Mouse (Mus musculus): ENCODE measurements around the gene Aldh5a1. TPM values are rescaled to one million over a fixed set of nuclear protein-coding genes. Genes with fewer than 3 reads are reported as not detected.

Gene Aldh5a1
- total and polyA plus RNA-seq, 3 experiments, result 9.6 to 28.7 (median 26.7) TPM

DNA sequence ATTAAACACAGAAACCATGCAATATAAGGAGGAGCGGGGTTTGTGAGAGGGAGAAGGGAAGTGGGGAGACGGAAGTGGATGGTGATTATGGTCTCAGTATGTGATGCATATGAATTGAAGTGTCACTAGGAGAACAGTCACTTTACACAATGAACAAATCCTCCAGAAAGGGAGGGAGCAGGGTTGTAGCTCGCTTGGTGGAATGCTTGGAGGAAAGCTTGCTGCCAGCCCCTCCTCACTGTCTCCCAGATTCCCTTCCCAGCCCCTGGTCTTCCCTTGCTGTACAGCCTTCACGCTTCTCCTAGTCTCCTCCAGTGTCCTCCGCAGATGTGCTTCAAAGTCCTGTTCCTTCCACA, 28.4 kb upstream of the Aldh5a1 start:
- TF ChIP-seq EP300 (IDR thresholded peaks at IDR 0.05; ENCODE audit: insufficient read depth, low read depth, low read length) (no peak), POLR2A (IDR thresholded peaks at IDR 0.05; ENCODE audit: insufficient read depth, low read depth, low read length) (no peak), CTCF (IDR thresholded peaks at IDR 0.05) (no peak)
- Histone ChIP-seq H3K4me1 (ENCODE audit: control insufficient read depth, insufficient read depth, low read length) (no peaks in the 10 kb centered on the region), H3K9ac (ENCODE audit: low read depth, low read length) (no peak overlapping the region), H3K27me3 (ENCODE audit: control insufficient read depth, insufficient read depth, low read length) (no peaks in the 10 kb centered on the region), H3K4me3 (0 out of 2 replicates have a peak overlapping the region, but pooled peaks have one; percentile 14), H3K36me3 (ENCODE audit: control insufficient read depth, insufficient read depth, low read length) (no peaks in the 10 kb centered on the region), H3K27ac (no peak overlapping the region), H3K79me2 (replicated peaks; ENCODE audit: control insufficient read depth, insufficient read depth, low read length) (no peaks in the 10 kb centered on the region)
- intact Hi-C loops (cut with DNase I), result no loop called here
- 27% methylated on average over 5 of the region's 5 CpGs for WGBS
- DNase-seq, result no peak

DNA sequence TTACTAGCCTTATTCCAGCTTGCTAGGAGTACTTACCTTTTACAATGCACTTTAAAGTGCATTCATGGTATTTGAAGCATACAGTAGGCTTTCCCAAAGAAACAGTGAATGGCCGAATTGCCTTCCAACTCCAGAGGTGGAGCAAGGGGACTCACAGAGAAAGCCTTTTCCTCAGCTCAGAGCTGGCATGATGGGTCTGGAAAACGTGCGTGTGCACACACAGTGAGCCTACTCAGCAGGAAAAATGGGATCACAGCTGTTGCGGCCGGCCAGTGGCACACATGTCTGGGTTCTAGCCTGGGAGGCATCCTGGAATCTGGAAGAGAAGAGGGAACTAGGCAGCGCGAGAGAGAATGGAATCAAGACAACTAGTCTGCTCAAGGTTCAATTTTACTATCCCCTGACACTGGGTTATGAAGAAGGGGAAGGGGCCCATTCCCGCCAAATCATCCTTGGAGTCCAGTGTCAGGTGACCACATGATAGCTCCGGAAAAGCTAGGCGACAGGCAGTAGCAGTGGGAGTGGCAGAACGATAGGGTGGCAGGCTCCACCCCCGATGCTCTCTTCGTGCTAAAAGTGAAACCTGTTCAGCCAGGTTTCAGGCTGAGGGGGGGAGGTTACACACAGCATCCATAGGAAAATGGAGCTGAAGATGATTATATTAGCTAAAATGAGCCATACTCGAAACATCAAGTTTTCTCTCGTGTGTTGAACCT, 27.8 kb upstream of the Aldh5a1 start:
- DNase-seq, result no peak
- TF ChIP-seq CTCF (IDR thresholded peaks at IDR 0.05) (no peak), POLR2A (IDR thresholded peaks at IDR 0.05; ENCODE audit: insufficient read depth, low read depth, low read length) (no peak), EP300 (IDR thresholded peaks at IDR 0.05; ENCODE audit: insufficient read depth, low read depth, low read length) (no peak)
- intact Hi-C loops (cut with DNase I), result no loop called here
- Histone ChIP-seq H3K4me3 (0 out of 2 replicates have a peak overlapping the region, but pooled peaks have one; percentile 14), H3K36me3 (ENCODE audit: control insufficient read depth, insufficient read depth, low read length) (no peaks in the 10 kb centered on the region), H3K9ac (ENCODE audit: low read depth, low read length) (no peak overlapping the region), H3K4me1 (ENCODE audit: control insufficient read depth, insufficient read depth, low read length) (no peaks in the 10 kb centered on the region), H3K27ac (no peak overlapping the region), H3K79me2 (replicated peaks; ENCODE audit: control insufficient read depth, insufficient read depth, low read length) (no peaks in the 10 kb centered on the region), H3K27me3 (ENCODE audit: control insufficient read depth, insufficient read depth, low read length) (no peaks in the 10 kb centered on the region)
- 17% methylated on average over 15 of the region's 15 CpGs for WGBS

GRCm38 (mm10) chr13:24962119-24962518, 24.7 kb upstream of the Aldh5a1 start:
- no peaks in the 10 kb centered on the region for H3K27me3 ChIP-seq (ENCODE audit: control insufficient read depth, insufficient read depth, low read length)
- no peaks in the 10 kb centered on the region for H3K79me2 ChIP-seq (replicated peaks; ENCODE audit: control insufficient read depth, insufficient read depth, low read length)
- H3K36me3 ChIP-seq (ENCODE audit: control insufficient read depth, insufficient read depth, low read length), result no peaks in the 10 kb centered on the region
- TF ChIP-seq POLR2A (IDR thresholded peaks at IDR 0.05; ENCODE audit: insufficient read depth, low read depth, low read length) (no peak), CTCF (IDR thresholded peaks at IDR 0.05) (no peak)
- H3K4me3 ChIP-seq, result no peak overlapping the region
- WGBS, result 83% methylated on average over 8 of the region's 8 CpGs
- DNase-seq, result no peak
- no peak overlapping the region for H3K27ac ChIP-seq
- no peaks in the 10 kb centered on the region for H3K4me1 ChIP-seq (ENCODE audit: control insufficient read depth, insufficient read depth, low read length)
- H3K9ac ChIP-seq (ENCODE audit: low read depth, low read length), result no peak overlapping the region
- intact Hi-C loops (cut with DNase I), result no loop called here

DNA sequence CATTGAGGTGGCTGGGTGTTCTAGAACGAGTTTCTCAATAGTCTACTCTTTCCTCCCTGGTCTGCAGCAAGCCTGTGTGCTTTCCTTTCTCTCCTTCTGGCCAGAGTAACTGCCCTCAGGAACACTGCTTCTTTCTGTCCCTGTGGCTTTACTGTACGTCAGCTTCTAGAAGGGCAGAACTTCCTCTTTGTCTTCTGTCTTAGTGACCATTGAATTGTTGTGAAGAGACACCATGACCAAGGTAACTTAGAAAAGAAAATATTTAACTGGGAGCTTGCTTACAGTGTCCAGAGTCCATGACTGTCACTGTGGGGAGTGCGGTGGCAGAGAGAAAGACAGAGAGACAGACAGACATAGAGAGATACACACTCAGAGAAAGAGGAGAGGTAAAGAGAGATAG, 22.6 kb upstream of the Aldh5a1 start:
- no peak overlapping the region for H3K4me3 ChIP-seq
- H3K27me3 ChIP-seq (ENCODE audit: control insufficient read depth, insufficient read depth, low read length), result no peaks in the 10 kb centered on the region
- no peaks in the 10 kb centered on the region for H3K79me2 ChIP-seq (replicated peaks; ENCODE audit: control insufficient read depth, insufficient read depth, low read length)
- no peaks in the 10 kb centered on the region for H3K4me1 ChIP-seq (ENCODE audit: control insufficient read depth, insufficient read depth, low read length)
- DNase-seq, result no peak
- intact Hi-C loops (cut with DNase I), result no loop called here
- no peak for TF ChIP-seq POLR2A (IDR thresholded peaks at IDR 0.05; ENCODE audit: insufficient read depth, low read depth, low read length)
- no peak for TF ChIP-seq EP300 (IDR thresholded peaks at IDR 0.05; ENCODE audit: insufficient read depth, low read depth, low read length)
- TF ChIP-seq CTCF (IDR thresholded peaks at IDR 0.05), result no peak
- H3K27ac ChIP-seq, result no peak overlapping the region
- no peaks in the 10 kb centered on the region for H3K36me3 ChIP-seq (ENCODE audit: control insufficient read depth, insufficient read depth, low read length)
- 64% methylated on average over 3 of the region's 3 CpGs for WGBS
- no peak overlapping the region for H3K9ac ChIP-seq (ENCODE audit: low read depth, low read length)

- WGBS, result 89% methylated on average over 11 of the region's 11 CpGs
- Histone ChIP-seq H3K4me3 (no peak overlapping the region), H3K79me2 (replicated peaks; ENCODE audit: control insufficient read depth, insufficient read depth, low read length) (no peaks in the 10 kb centered on the region), H3K36me3 (ENCODE audit: control insufficient read depth, insufficient read depth, low read length) (no peaks in the 10 kb centered on the region), H3K27me3 (ENCODE audit: control insufficient read depth, insufficient read depth, low read length) (no peaks in the 10 kb centered on the region), H3K4me1 (ENCODE audit: control insufficient read depth, insufficient read depth, low read length) (no peaks in the 10 kb centered on the region), H3K9ac (ENCODE audit: low read depth, low read length) (no peak overlapping the region), H3K27ac (no peak overlapping the region)
- DNase-seq, result no peak
- TF ChIP-seq EP300 (IDR thresholded peaks at IDR 0.05; ENCODE audit: insufficient read depth, low read depth, low read length) (no peak), POLR2A (IDR thresholded peaks at IDR 0.05; ENCODE audit: insufficient read depth, low read depth, low read length) (no peak), CTCF (IDR thresholded peaks at IDR 0.05) (no peak)
- intact Hi-C loops (cut with DNase I), result no loop called here
These were observed 21.2 kb upstream of the Aldh5a1 start for GRCm38 (mm10) chr13:24958671-24959070.

DNA sequence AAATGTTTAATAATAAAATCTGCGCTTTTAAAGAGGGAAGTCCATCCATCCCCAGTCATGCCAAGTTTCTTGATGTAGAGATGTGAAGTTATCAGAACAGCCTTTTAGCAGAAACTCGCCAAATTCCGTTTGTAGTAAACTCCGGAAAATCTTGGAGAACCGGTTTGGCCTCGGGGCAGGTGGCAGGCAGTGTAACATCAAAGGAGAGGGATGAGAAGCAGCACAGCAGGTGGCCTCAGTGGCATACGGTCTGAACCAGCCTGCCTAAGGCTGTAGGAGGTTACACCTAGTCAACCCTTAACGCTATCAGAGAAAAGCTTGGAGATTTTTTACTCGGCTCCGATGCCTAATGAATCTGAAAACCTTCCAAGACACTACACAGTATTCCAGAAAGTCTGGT, 18.0 kb upstream of the Aldh5a1 start:
- intact Hi-C loops (cut with DNase I), result no loop called here
- 26% methylated on average over 10 of the region's 10 CpGs for WGBS
- H3K27ac ChIP-seq, result no peak overlapping the region
- no peaks in the 10 kb centered on the region for H3K36me3 ChIP-seq (ENCODE audit: control insufficient read depth, insufficient read depth, low read length)
- H3K4me1 ChIP-seq (ENCODE audit: control insufficient read depth, insufficient read depth, low read length), result no peaks in the 10 kb centered on the region
- no peak overlapping the region for H3K4me3 ChIP-seq
- TF ChIP-seq CTCF (IDR thresholded peaks at IDR 0.05), result no peak
- TF ChIP-seq EP300 (IDR thresholded peaks at IDR 0.05; ENCODE audit: insufficient read depth, low read depth, low read length), result no peak
- no peak for TF ChIP-seq POLR2A (IDR thresholded peaks at IDR 0.05; ENCODE audit: insufficient read depth, low read depth, low read length)
- H3K27me3 ChIP-seq (ENCODE audit: control insufficient read depth, insufficient read depth, low read length), result no peaks in the 10 kb centered on the region
- H3K9ac ChIP-seq (ENCODE audit: low read depth, low read length), result no peak overlapping the region
- no peak for DNase-seq
- H3K79me2 ChIP-seq (replicated peaks; ENCODE audit: control insufficient read depth, insufficient read depth, low read length), result no peaks in the 10 kb centered on the region
